Mouse (Mus musculus) T-helper 2 cell (primary cell): ENCODE data around the gene Gm14190.
"Not testable (repeated sequence)": the region's sequence is repeated elsewhere in the genome, so short reads cannot be mapped to it uniquely, and the experiment has no call there.

Experiments used
- in situ Hi-C: fragments of 300-600 bp; cut with MboI, MseI; formaldehyde crosslinking; loops from one replicate; pipeline ENCODE4 v1.15.1; 2025; ENCODE audit warnings: high pct_unique_total_duplicates

Gm14190 gene

DNA sequence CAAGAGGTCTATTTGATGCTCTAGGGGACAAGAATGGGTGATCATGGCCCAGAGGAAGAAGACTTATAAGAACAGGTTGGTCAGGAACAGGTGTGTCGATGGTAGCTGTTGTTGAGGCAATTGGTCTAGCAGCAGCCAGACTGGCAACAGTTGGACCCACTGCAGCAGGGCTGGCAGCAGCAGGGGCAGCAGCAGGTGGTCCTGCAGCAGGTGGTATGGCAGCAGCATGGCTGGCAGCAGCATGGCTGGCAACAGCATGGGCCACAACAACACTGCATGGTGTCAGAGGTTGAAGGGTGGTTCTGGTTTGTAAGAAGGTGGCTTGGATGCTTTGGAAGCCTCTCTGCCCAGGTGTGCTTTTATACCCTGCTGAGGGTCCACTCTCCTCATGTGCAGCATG, at the start of gene Gm14190:
Gene Gm14190, minus strand, starts transcription at position 278 of the 400 bp plus-strand sequence.
- in situ Hi-C loops, result no loop called here

DNA sequence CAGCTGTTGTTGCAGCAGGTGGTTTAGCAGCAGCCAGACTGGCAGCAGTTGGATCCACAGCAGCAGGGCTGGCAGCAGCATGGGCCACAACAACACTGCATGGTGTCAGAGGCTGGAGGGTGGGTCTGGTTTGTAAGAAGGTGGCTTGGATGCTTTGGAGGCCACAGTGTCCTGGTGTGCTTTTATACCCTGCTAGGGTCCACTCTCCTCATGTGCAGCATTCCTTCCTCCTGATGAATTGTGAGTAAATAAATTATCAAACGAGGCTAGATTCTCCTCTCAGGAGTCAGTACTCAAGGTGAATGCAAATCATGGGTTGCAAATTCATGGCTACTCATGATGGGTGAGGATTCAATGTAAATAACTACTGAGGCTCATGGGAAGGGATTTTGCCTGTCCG, 43.6 kb upstream of the Gm14190 start, which contains the start of gene Gm14180:
Gene Gm14180, minus strand, starts transcription at position 101 of the 400 bp plus-strand sequence.
- in situ Hi-C loops, result no loop called here

DNA sequence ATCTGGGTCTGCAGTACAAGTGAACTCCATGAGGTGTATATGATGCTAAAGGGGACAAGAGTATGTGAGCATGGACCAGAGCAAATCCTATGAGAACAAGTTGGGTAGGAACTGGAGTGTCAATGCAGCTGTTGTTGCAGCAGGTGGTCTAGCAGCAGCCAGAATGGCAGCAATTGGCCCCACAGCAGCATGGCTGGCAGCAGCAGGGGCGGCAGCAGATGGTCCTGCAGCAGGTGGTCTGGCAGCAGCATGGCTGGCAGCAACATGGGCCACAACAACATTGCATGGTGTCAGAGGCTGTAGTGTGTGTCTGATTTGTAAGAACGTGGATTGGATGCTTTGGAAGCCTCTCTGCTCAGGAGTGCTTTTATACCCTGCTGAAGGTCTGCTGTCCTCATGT, 33.5 kb upstream of the Gm14190 start:
- in situ Hi-C loops, result no loop called here

DNA sequence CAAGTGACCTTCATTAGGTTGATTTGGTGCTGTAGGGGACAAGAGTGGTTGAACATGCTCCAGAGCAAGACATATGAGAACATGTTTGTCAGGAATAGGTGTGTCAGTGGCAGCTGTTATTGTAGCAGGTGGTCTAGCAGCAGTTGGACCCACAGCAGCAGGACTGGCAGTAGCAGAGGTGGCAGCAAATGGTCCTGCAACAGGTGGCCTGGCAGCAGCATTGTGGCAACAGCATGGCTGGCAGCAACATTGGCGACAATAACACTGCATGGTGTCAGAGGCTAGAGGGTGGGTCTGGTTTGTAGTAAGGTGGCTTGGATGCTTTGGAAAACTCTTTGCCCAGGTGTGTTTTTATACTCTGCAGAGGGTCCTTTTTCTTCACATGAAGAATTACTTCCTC, 28.2 kb upstream of the Gm14190 start:
- in situ Hi-C loops, result no loop called here

DNA sequence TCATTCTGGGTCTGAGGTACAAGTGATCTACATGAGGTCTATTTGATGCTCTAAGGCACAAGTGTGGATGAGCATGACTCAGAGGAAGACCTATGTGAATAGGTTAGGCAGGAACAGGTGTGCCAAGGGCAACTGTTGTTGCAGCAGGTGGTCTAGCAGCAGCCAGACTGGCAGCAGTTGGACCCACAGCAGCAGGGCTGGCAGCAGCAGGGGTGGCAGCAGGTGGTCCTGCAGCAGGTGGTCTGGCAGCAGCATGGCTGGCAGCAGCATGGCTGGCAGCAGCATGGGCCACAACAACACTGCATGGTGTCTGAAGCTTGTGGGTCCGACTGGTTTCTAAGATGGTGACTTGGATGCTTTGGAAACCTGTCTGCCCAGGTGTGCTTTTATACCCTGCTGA, 5.3 kb downstream of the Gm14190 start:
- in situ Hi-C loops, result not testable (repeated sequence)

DNA sequence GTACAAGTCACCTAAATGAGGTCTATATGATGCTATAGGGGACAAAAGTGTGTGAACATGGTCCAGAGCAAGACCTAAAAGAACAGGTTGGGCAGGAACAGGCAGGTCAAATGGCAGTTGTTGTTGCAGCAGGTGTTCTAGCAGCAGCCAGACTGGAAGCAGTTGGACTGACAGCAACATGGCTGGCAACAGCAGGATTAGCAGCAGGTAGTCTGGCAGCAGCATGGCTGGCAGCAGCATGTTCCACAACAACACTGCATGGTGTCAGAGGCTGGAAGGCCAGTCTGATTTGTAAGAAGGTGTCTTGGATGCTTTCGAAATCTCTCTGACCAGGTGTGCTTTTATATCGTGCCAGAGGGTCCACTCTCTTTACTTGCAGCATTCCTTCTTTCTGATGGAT, 7.1 kb downstream of the Gm14190 start:
- in situ Hi-C loops, result no loop called here

DNA sequence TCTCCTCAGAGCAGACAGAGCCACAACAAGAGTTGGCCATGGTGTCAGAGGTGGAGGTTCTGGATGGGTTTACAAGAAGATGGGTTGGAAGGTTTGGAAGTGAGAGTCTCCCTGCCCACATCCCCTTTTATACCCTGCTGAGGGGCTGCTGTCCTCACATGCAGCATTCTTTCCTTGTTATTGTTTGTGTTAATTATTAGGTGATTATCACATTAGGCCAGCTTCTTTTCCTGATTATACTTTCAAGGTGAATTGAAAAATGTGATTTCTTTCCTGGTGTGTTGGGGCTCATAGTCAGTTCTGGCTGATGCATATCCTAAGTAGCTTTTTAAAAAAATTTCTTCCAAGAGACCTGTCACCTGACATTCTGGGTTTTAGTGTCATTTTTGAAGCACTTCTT, 24.7 kb downstream of the Gm14190 start, which contains the start of gene Krtap4-6:
Gene Krtap4-6, minus strand, starts transcription at position 101 of the 400 bp plus-strand sequence.
- in situ Hi-C loops, result loop anchor here (25.0 kb wide), 1 partner anchor 604 kb away; no protein-coding TSS in a partner anchor

DNA sequence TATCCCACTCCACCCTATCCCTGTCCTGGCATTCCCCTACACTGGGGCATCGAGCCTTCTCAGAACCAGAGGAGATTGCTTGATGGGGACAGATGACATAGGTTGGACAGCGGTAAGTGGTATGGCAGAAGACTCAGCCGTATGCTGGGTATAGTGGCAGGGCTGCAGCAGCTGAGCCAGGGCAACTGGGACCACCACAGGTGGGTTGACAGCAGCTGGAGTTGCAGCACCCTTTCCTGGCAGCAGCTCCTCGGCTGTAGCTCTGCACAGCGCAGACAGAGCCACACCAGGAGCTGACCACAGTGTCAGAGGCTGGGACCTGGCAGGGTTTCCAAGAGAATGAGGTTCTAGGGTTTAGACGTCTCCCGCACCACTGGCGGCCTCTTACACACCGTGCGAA, 27.7 kb downstream of the Gm14190 start:
- in situ Hi-C loops, result loop anchor here (25.0 kb wide), 1 partner anchor 601 kb away; no protein-coding TSS in a partner anchor

DNA sequence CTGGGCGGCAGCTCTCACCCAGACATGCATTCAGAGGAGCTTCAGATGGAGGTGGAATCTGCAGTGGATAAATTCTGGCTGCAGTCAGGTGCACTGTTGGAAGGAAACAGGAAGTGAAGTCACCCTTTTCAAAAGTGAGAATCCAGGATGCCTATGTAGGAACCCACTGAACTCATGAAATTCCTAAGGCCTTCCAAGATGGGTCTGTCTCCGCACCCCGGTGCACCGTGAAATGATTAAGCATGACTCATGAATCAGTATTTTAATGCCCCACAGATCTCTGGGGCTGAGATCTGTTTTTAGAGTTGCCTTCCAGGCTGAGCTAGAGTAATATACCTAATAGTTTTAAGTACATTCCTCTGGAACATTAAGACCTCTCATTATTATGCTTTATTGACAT, 31.3 kb downstream of the Gm14190 start:
- in situ Hi-C loops, result loop anchor here (25.0 kb wide), 1 partner anchor 597 kb away; no protein-coding TSS in a partner anchor

DNA sequence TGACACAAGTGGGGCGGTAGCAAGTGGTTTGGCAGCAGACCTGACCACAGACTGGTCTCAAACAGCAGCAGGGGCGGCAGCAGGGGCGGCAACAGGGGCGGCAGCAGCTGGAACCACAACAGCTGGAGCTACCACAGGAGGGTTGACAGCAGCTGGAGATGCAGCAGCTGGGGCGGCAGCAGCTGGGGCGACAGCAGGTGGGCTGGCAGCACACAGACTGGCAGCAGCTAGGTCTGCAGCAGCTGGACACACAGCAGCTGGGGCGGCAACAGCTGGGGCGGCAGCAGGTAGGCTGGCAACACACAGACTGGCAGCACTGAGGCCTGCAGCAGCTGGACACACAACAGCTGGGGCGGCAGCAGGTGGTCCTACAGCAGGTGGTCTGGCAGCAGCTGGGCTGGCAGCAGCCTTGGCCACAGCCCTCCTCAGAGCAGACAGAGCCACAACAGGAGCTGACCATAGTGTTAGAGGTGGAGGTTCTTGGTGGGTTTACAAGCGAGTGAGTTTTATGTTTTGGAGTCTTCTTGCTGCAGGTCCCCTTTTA, 32.0 kb downstream of the Gm14190 start, which contains the start of gene Gm11563:
Gene Gm11563, minus strand, starts transcription at position 494 of the 544 bp plus-strand sequence.
- in situ Hi-C loops, result loop anchor here (25.0 kb wide), 1 partner anchor 596 kb away; no protein-coding TSS in a partner anchor

DNA sequence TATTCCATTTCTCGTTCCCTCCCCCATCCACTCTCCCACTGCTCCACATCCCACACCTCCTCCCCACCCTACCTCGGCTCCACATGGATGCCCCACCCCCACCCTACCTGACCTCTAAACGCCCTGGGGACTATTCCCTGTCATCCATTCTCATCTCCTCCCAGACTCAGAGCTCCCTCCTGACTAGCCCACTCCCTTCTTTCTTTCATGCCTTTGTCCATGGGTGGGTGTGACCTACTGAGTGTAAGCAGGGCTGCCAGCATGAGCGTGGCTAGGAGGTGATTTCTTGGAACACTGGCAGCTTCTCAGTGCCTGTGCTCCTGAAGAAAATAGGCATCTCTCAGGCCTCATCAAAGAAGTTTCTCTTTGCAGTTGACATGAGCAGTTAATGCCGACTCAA, 33.5 kb downstream of the Gm14190 start:
- in situ Hi-C loops, result loop anchor here (25.0 kb wide), 1 partner anchor 595 kb away; no protein-coding TSS in a partner anchor

DNA sequence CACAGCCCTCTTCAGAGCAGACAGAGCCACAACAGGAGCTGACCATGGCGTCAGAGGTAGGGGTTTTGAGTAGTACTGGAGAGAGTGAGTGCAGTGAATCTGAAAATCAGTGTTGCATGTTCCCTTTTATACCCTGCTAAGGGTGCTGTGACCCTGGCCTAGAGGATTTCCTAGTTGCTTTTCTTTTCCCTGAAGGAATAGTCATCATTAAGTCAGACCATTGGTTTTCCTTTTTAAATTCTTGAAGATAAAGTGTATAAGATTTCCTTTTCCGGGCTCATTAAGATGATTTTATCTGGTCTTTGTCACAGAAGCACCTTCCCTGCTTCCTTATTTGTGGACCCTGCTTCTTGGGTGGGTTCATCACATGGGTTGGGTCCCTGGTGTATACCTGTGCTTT, 40.4 kb downstream of the Gm14190 start, which contains the start of gene Gm11555:
Gene Gm11555, minus strand, starts transcription at position 101 of the 400 bp plus-strand sequence.
- in situ Hi-C loops, result loop anchor here (25.0 kb wide), 1 partner anchor 588 kb away; no protein-coding TSS in a partner anchor

DNA sequence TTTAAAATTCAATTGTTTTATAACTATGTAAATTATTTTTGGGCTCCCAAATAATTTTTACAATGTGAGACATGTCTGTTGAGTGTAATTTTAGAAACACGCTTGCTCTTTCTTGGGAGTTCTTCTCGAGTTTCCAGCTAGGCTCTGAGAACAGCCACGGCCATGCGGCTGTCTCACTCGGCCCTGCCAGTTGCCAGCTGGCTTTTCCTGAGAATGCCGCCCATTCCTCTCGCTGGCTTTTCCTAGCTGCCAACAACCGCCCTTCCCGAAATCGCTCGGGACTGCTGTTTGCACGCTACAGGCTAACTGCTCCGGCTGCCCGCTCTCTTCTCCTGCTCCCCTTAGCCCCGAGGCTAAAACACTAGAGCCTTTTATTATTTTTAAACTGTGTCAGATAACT, 44.1 kb downstream of the Gm14190 start:
- in situ Hi-C loops, result no loop called here

DNA sequence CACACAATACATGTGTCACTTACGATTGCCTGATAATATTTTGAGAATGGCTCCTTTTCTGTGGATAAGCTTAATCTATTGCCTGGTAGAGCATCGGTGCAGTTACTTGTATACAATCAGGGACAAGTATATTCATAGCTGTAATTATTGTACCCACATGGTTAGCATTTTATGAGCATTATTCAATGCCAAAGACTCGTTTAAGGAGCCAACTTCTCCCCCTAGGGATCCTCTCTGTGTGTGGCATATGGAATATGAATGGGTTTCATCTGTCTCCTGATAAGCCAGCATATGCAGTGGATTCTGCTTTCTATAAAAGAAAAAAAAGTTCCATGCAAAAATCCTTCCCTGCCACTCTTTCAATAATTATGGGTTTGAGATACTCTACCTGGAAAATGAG, 46.2 kb downstream of the Gm14190 start:
- in situ Hi-C loops, result no loop called here

DNA sequence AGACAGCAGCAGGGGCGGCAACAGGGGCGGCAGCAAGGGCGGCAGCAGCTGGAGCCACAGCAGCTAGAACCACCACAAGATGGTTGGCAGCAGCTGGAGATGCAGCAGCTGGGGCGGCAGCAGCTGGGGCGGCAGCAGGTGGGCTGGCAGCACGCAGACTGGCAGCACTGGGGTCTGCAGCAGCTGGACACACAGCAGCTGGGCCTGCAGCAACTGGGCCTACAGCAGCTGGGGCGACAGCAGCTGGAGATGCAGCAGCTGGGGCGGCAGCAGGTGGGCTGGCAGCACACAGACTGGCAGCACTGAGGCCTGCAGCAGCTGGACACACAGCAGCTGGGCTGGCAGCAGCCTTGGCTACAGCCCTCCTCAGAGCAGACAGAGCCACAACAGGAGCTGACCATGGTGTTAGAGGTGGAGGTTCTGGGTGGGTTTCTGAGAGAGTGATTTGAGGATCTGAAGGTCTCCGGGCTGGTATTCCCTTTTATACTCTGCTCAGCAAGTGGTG, 46.9 kb downstream of the Gm14190 start, which contains the start of gene Krtap4-7:
Gene Krtap4-7, minus strand, starts transcription at position 455 of the 505 bp plus-strand sequence.
- in situ Hi-C loops, result not testable (repeated sequence)

DNA sequence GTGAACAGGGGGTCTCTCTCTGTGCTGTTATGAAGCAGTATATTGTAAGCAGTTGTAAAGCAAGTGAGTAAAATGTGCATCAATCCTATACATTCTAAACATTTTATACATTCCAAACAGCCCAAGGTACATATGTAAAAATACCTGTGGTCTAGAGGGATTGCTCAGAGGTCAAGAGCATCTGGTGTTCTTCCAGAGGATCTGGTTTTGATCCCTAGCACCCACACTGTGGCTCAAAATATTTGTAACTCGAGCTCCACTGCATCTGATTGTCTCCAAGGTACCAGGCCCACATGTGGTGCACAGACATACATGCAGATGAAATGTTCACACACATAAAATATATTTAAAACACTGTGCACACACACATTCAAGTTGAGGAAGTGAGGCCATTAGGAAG, 49.6 kb downstream of the Gm14190 start:
- in situ Hi-C loops, result no loop called here
